Comparison of ENCODE assay signal across 22 mouse cellular contexts in the genomic region with DNA sequence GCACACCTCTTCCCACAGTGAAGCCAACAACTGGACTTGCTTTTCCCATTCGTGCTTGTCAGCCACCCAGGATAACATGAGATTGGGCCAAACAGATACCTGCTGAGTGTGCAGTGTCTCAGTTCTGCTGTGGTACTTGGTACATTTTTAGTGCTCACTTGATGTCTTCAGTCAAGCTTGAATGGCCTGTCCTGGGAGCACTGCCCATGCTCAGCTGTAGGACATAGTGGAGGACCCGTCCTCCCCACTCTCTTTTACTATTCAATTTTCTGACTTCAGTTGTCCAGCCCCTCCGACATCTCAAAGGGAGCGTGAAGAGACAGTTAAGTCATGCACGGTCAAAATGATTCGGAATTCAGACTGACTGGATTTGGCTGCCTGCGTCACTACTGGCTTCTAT.
"Had no signal": no experiment of that assay in that cellular context is flagged by ENCODE, and none has a peak within 500 bp of the region (broad histone marks: within the 10 kb centered on the region; RNA-seq: fewer than 3 reads in every experiment).

No protein-coding gene starts in this region.

- H3K4me3 ChIP-seq: heart, adult 2 months; heart, embryonic 13.5 days; heart, embryonic 15.5 days; kidney, embryonic 15.5 days; limb, embryonic 13.5 days; limb, embryonic 15.5 days; liver, embryonic 12.5 days had no signal

- H3K27ac ChIP-seq: heart, adult 2 months; heart, embryonic 13.5 days; heart, embryonic 15.5 days; hindbrain, embryonic 14.5 days; kidney, embryonic 15.5 days; kidney, postnatal 0 days; limb, embryonic 13.5 days; limb, embryonic 15.5 days; liver, embryonic 12.5 days; liver, embryonic 14.5 days had no signal

- DNase-seq: gastrocnemius, postnatal 36 days; heart, adult 11 months; heart, adult 2 months; heart, postnatal 14 days; heart, postnatal 36 days; kidney, adult 11 months; kidney, adult 2 months; kidney, adult 9 months; kidney, postnatal 14 days; kidney, postnatal 36 days; layer of hippocampus, adult 9-11 months; layer of hippocampus, postnatal 36 days; left cerebral cortex, postnatal 4 days had no signal
